Mouse (Mus musculus): ENCODE results near the gene Gm20388. TPM values are rescaled to one million over a fixed set of nuclear protein-coding genes. Genes with fewer than 3 reads are reported as not detected.
"Not testable (repeated sequence)": the region's sequence is repeated elsewhere in the genome, so short reads cannot be mapped to it uniquely, and the experiment has no call there.

Gm20388 gene
- total RNA-seq, 2 experiments from 2014 or later, result 4.4 to 7.8 TPM

GRCm38 (mm10) chr8:123034171-123034570 is 3123.5 kb downstream of the Gm20388 start:
- DNase-seq (ENCODE audit: low spot score in 2 of 2), result no peak

GRCm38 (mm10) chr8:123036956-123037355 is 3126.3 kb downstream of the Gm20388 start:
- no peak for DNase-seq (ENCODE audit: low spot score in 2 of 2)

GRCm38 (mm10) chr8:123037487-123037886 is 3126.8 kb downstream of the Gm20388 start:
- no peak for DNase-seq (ENCODE audit: low spot score in 2 of 2)

DNA sequence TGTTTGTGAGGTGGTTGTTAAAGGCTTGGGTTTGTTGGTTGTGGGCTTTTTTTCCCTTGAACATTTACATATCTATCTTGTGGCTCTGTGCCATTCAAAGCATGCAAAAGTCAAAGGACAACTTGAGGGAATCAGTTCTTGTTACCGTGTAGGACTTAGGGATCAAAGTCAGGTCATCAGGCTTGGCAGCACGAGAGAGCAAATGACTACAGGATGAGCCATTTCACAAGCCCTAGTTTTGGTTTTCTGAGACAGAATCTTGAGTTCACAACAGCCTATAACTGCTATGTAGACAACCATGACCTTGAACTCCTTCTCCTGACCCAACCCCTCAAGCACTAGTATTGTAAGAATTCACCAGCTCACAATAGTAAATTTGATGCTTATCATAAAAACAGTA is 3127.7 kb downstream of the Gm20388 start:
- no peak for DNase-seq (ENCODE audit: low spot score in 2 of 2)

GRCm38 (mm10) chr8:123039376-123040109 is 3128.9 kb downstream of the Gm20388 start:
- no peak for DNase-seq (ENCODE audit: low spot score in 2 of 2)

DNA sequence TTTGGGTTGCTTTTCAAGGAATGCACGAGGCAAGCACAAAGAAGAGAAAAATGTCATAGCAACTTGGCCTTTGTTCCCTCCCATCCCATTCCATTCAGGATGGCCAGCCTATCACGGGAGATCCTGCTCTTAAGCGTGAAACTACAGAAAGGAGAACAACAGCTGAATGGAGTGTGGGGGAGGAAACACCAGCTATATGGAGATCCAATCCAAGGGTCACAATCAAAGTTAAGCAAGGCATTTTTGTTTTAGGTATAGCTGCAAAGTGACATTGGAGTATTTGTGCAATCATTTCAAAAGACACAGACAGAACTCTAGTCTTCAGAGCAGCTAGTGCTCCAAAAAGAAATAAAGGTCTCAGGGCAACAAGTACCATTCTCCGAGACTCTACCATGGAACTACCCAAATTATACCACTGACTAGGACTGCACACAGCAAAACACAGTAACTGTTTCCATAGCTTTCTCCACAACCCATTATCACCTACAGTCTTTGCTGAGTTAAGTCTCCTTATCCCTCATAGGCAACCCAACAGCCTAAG is 3129.5 kb downstream of the Gm20388 start:
- DNase-seq (ENCODE audit: low spot score in 2 of 2), result no peak

DNA sequence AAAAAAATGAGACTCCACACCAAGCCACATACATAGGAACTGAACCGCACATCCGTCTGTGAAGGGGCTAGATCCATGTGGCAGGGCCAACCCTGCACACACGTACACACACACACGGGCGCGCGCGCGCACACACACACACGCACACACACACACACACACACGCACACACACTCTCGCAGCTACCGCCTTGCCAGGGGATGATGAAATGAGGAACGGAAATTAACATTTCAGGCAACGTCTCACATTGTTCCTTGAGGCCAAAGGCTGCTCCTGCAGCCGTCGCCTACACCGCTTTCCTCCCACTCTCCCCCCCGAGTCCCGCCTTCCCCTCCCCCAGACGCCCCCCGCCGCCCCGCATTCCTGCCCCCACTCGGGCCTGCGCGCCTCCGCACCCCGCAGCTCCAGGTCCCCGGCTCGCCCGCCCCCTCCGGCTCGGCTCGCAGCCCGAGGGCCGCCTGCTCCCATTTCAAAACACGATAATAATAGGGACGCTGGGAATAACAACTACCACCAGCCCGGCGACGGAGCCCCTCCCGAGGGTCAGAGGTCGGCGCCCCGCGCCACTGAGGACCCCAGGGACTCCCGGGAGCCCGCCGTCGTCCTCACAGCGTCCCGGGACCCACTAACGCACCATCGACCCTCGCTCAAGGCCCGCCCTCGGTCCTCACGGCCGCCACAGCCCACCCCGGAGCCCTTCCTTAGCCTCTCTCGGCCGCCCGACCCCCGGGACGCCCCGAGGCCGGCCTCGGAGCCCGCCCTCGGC is 3130.6 kb downstream of the Gm20388 start:
- peak; percentile 27 to 38 for DNase-seq (ENCODE audit: low spot score in 2 of 2)

- DNase-seq (ENCODE audit: low spot score in 2 of 2), result no peak
These were observed 3131.1 kb downstream of the Gm20388 start for GRCm38 (mm10) chr8:123041774-123042105.

DNA sequence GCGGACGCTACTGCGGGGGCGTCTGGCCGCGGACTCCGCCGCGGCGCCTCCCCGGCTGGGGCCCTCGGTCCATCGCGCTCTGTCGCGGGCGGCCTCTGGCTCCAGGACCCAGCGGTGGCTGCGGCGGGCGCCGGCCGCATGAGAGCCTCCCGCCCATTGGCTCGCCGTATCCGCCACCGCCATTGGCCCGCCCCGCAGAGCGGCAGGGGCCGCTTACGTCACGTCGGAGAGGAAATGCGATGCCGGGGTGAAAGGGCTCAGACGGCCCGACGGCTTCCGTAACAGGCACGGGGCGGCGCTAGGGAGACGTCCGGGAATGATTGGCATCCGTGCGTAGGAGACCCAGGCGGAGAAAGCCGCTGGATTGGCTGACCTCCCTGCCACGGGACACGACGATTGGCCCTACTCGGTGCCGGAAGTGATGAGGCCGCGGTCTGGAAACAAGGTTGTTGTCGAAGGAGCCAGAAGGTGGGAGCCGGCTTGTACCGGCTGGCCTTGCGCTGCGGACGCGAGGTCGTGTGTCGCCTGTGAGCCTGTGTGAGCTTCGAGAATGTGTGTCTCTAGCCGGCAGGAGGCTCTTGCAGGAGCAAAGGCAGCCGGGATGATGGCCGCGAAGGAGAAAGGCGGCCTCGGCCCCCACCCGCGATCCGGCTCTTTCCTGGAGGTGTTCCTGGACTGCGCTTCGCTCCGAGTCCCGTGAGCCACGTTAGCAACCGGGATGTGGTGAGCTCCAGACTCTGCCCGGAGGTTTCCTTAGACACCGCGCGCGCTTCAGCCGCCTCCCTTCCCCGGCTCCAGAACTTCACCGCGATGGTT is 3131.7 kb downstream of the Gm20388 start, which contains the start of gene Ankrd11:
Ankrd11 (minus strand) TSS at position 120 of the 816 bp plus-strand sequence.
- peak; percentile 100 for DNase-seq (ENCODE audit: low spot score in 2 of 2)

GRCm38 (mm10) chr8:123042974-123043625 is 3132.5 kb downstream of the Gm20388 start:
- no peak for DNase-seq (ENCODE audit: low spot score in 2 of 2)

DNA sequence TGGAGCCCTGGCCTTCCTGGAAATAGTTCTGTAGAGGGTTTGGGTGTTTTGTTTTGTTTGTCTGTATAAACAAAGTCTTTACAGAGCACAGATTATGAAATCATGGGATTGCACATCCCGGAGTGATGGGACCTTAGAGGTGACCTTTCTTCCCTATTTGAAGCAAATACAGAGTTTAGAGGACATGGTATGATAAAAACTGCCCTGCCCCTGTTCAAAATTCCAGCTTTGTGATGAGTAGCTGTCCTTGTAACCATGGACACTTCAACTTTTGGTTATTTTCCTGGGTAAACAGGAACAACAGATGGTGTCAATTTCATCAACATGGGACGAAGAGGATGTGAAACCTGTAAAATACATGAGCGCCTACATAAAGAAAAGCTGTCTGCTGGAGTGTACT is 3133.3 kb downstream of the Gm20388 start:
- no peak for DNase-seq (ENCODE audit: low spot score in 2 of 2)

GRCm38 (mm10) chr8:123044743-123045425 is 3134.2 kb downstream of the Gm20388 start:
- DNase-seq (ENCODE audit: low spot score in 2 of 2), result not testable (repeated sequence)

DNA sequence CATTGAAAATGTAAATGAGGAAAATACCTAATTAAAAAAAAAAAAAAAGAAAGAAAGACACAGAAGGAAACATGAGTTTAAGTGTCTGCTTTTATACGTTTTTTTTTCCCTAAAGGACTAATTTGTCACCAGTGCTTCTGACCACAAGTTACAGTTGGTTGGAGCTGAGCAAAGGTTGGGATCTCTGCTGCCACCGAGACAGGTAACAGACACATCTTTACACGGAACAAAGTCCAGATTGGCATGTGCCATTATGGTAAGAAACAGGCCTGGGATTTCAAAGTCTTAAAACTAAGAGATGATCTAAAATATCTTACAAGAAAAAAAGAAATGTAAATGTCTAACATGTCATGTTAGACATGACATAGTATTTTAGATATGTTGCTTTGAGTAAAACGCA is 3136.1 kb downstream of the Gm20388 start:
- DNase-seq (ENCODE audit: low spot score in 2 of 2), result no peak

GRCm38 (mm10) chr8:123047827-123048226 is 3137.2 kb downstream of the Gm20388 start:
- no peak for DNase-seq (ENCODE audit: low spot score in 2 of 2)

- DNase-seq (ENCODE audit: low spot score in 2 of 2), result no peak
These were observed 3137.8 kb downstream of the Gm20388 start for GRCm38 (mm10) chr8:123048402-123048801.

DNA sequence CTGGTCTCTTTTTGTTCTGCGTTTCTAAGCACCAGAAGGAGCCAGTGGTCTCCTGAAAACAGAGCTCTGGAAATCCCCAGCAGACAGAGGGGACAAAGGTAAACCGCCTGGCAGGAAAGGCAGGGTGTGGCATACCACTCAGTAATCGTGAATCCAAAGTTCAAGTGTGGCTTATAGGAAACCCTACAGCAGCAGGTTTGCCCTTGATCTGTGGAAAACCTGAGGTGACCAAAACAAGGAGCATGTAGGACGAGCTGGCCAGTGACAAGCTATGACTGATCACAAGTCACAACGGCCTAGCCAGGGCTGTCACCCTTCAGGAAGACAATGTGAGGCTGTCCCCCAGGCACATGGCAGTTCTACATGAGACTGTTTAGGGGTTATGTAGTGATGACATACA is 3140.8 kb downstream of the Gm20388 start:
- no peak for DNase-seq (ENCODE audit: low spot score in 2 of 2)

DNA sequence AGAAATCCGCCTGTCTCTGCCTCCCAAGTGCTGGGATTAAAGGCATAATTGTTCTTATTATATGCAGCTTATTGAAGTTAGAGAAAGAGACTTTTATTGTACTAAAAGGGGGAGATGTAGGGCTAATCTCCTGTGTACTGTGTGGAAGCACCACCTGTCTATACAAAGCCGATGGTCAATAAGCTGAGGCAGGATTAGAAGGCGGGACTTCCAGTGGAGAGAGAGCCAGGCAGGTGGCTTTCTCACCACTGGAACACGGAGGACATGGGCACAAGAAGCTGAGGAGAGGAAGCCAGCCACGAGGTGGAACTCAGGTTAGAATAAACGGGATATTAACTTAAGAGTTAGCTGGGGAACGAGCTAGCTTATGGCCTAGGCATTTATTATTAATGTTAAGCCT is 3152.1 kb downstream of the Gm20388 start, which contains the start of gene Spg7:
Spg7 (plus strand) TSS at position 222 of the 400 bp plus-strand sequence.
- DNase-seq (ENCODE audit: low spot score in 2 of 2), result no peak

DNA sequence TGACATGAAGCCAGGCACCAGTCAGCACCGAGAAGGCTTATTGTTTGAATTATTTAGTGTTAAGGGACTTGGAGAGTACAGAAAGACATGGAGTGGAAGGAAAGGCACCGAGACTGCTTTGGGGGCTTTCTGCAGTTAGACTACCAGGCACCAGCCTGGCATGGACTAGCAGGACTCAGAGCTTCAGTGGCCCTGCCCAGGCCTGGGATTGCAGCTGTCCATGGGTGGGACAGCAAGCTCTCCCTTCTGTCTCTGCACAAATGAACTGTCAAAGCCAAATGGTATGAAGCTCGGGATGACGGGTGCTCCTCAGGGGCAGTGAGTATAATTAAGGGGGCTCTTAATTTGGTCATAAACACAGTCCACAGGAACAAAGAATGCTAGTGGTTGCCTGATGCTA is 3153.4 kb downstream of the Gm20388 start:
- no peak for DNase-seq (ENCODE audit: low spot score in 2 of 2)

DNA sequence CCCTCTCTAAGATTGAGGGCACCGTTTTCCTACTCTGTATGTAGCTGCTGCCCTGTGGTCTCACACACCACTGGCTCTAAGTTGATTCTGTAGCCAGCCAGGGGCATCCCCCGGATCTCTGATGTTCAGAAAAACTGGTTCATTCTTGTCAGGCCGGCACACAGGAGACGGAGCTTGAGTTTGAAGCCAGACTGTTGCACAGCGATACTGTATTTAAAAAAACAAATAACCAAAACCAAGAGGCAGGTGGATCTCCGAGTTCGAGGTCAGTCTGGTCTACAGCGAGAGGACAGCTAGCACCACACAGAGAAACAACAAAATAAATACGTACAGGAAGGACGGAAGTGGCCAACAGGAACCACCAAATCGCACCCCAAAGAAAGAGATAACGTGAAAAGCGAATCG is 3154.2 kb downstream of the Gm20388 start:
- no peak for DNase-seq (ENCODE audit: low spot score in 2 of 2)
